Mouse (Mus musculus) yolk sac, embryonic 10.5 days (tissue): ENCODE data around the gene Cdc42ep4.

Experiments
- DNase-seq: peaks from one replicate; pipeline ENCODE4 v3.0.0-alpha.2; 2017; ENCODE audit warnings: low spot score

Gene Cdc42ep4

DNA sequence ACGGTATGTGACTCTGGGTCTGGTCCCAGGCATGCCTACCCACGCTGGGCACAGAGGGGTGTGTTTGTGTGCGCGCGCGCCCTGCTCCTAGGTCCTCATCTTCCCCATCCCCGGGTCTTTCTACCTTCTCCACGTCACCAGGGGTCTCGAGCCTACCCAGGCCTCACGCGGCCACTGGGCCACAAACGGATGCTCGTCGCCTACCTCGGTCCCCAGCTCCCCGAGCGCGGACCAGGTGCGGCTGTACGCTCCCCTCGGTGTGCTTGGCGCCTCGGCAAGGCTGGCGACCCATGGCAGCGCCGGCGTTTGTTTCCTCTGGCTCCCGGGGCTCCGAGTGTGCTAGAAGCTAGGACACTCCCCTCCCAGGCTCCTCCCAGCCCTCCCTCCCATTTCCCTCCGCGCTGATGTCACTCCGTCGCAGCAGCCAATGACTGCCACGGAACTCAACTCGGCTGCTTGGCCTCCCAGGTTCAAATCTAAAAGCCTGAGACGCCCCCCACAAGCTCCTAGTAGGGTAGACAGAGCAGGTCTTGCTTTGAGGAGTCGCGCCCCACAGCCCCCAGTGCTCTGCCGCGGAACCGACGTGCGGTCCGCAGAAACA is at the start of gene Cdc42ep4:
Cdc42ep4 (minus strand) TSS at position 398 of the 601 bp plus-strand sequence.
- DNase-seq: peak; percentile 96

DNA sequence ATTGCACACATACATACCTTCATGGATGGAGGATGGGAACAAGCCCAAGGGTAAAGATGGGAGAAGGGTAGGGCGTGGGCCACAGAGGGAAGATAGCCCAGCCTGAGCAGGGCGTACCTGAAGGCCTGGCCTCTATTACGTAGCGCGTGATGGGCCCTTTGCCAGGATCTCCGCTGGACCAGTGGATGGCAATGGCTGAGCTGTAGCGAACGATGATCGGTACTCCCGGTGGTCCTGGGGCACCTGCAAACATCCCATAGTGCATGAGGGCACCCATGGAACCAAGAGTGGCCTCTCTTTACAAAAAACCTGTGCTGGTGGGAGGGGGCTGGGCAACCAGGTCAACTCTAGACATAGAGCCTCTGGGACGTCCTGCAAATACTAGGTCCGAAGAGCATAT is 48.3 kb upstream of the Cdc42ep4 start:
- no peak for DNase-seq

- no peak for DNase-seq
These were observed 47.4 kb upstream of the Cdc42ep4 start for GRCm38 (mm10) chr11:113799041-113799447.

DNA sequence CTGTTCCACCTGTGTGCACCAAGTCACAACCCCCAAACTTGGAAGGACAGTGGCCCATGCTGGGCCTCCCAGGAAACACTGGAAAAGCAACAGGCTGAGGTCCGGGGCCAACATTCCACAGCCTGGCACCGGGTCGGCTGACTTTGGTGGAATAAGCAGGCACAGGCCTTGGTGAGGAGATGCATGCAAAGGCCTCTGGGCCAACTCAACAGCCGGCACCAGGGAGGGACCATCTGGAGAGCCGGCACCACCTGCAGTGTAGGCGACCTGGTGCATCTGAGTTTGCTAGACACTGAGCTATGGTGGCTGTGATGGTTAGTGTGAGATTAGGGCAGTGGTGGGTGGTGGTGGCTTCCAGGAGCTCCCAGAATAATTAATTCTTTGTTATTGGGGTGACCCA is 46.3 kb upstream of the Cdc42ep4 start:
- no peak for DNase-seq

DNA sequence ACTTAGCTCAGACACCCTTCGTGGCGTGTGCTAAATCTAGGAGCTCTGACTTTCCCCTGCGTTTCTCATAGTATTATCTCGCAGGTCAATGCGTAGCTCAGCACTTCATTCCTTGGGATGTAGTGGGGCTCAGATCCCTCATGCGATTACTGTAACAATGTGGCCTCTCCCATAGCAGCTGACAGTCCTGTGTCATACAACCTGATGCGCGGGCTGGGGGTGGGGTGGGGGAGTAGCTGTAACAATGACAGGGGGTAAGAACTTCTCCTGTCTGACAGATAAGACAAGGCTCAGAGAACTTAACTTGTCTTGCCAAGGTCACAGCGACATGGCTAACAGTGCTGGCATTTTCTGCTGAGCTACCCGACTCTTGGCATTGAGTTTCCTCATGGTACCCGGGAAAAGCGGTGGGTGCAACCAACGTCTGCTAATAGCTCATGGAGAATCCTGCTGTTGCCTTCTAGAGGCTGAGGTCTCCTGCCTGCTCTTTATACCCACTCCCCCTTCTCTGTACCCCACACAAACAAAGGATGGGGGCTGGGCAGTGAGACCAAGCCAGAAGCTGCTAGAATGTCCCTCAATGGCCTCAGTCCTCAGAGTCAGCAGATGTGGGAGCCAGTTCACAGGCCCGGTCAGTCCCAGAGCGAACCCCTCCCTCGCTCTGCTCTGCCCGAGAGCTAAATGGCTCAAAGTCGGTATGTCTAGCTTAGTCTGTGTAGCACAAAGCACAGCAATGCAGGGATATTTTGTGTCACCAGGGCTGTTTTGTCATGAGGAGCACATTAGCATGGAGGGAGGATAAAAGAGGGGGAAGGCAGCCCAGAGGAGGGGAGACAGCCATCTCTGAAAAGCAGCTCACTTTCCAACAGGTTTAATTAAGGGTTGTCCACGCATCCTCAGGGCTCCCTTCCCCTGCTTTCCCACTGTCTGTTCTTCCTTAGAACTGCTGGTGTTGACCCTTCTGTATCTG is 45.6 kb upstream of the Cdc42ep4 start:
- no peak for DNase-seq

- no peak for DNase-seq
These were observed 44.2 kb upstream of the Cdc42ep4 start for GRCm38 (mm10) chr11:113795846-113796245.

DNA sequence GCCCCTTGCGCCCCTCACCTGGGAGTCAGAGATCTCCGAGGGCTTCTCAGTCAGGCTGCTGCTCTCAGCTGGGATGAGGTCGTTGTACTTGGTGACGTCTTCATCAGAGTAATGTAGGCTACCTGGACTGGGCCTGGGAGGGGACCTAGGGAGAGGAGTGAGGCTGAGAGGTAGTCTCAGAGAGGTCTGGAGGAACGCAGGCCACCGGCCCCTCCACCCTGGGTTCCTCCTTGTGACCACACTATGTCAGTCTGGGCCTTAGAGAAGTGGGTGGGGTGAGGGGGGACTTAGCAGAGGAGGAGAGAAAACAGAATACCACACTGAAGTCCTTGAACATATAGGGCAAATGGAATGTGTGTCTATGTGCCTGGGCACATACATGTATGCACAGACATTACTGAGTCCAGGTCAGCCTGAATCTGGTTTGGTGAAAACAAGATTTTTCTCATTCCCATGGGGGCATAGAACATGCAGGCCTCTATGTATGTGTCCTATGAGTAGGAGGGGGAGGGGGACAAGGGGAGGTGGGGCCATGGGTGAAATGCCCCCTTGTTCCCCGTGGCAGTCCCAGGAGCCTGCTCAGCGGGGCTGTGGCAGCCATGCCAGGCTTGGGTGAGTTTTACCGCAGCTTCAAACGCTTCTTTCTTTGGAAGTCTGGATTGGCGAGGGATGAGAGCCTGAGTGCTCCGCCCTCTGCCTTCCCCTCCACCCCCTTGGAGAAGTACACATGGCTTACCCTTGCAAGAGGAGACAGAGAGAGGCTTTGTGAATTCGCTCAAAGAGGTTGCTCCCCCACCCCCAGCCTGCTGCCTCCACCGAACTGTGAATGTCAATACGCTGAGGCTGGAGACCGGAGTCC is 39.9 kb upstream of the Cdc42ep4 start:
- DNase-seq: no peak

- DNase-seq: no peak
These were observed 37.4 kb upstream of the Cdc42ep4 start for GRCm38 (mm10) chr11:113789101-113789500.

DNA sequence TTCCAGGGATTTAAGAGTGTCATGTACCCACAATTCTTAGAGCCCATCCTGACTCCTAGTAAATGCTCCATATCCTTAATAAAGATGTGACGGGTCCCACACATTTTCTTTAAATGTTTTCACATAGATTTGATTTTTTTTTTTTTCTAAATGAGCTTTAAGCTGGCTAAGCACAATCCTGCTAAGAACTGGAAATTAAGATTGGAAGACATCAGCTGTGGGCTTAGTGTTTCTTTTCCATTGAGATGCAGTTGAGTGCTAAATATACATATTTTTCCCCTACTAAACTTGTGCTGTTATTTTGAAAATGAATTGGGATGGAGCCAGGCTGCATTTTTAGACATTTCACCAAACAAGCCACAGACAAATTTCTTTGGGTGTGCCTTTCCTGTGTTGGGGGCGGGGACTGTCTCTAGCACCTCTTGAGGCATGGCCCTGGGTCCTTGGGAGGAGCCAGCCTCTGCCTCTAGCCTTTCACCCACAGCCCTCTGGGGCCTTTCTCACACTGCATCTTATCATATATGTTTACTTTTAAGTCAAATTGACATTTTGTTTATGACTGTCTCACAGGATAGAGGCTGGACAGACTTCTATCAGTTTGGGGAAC is 36.6 kb upstream of the Cdc42ep4 start:
- DNase-seq: no peak

DNA sequence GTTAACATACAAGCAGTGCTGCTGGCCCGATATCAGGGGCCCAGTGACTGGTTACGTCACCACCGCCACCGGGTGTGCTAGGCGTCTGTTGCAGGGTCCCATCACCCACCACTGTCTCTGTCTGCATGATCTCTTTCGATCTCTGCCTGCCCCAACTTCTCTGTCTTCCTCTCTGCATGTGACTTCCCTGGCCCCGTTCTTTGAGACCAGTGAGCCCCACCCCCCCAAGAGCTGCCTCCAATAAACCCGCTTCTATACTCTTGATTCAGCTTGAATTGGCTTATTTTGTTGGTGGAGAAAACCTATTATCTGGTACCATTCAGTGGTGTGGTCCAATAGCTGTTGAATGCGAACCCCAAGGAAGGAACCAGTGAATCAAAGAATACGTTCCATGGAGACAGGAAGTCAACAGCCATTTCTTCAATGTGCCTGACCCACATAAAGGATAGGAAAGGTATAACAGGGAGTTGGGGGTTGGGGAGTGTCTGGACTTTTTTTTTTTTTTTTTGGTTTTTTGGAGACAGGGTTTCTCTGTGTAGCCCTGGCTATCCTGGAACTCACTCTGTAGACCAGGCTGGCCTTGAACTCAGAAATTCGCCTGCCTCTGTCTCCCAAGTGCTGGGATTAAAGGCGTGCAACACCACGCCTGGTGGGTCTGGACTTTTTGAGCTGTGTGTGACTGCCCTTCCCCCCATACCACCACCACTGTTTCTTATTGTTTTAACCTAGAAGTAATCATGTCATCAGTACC is 35.9 kb upstream of the Cdc42ep4 start:
- DNase-seq: no peak

DNA sequence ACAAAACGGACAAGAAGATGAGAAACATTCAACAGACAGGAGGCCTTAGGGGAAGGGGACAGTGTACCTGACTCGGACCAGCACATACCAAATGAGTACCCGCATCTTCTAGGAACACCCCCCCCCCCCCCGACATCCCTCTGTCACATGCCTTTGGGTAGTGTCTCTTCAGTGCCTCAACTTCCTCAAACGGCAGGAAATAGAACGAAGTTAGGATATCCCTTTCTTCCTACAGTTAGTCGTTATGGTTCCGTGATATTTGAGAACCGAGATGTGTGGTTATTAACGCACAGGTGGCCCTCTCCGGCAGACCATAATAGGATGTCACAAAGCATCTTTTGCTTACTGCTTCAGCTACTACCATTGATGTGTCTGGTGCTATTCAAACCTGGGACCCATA is 35.3 kb upstream of the Cdc42ep4 start:
- DNase-seq: no peak

DNA sequence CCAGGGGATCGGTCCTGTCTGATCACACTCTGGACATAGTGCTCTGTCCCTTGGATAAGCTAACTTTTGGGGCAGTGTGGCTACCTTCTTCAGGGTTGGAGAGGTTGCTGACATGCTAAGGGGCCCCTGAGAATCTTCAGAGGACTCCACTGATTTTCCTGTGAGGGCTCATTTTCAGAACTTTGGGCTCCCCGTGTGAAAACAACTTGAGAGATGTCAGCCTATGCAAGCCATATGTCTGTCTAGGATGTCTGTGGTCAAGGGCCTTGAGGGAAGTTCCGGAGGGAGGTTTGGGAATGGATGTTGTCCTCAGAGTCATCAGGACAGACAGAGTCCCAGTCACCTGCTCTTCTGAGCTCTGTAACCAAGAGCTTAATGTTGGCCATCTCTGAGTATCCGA is 34.7 kb upstream of the Cdc42ep4 start:
- DNase-seq: no peak

DNA sequence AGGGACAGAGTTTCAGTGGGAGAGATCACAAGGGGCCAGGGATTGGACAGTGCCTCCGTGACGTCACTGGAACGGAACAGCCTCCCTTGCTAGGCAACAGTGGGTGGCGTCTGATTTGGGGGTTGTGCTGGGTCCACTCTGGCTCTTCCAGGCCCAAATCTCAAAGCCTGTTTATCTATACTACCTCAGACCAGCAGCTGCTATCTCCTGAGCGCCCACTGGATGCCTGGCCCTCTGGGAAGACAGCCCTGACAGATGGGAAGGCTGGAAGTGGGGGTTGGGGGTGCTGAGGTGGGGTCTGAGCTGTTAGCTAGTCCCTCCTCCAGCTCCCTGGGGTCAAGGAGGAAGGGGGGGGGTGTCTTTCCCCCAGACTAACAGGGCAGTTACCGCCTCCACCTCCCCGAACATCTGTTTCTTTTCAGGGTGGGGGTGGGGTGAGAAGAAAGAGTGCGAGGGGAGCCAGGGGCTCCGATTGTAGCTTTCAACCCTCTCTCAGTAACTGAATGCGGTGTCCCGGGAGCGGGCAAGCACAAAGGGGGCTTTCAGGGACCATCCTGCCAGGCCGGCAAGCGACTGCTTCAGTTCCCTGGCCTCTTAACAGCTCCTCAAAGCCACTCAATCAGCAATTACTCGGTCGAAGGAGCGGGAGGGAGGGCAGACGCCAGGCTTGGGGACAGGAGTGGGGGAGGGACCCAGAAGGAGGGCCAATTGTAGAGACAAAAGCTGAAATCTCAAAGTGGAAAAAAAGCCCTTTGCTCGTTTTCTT is 33.9 kb upstream of the Cdc42ep4 start:
- peak; percentile 85 for DNase-seq

GRCm38 (mm10) chr11:113784656-113785396 is 33.1 kb upstream of the Cdc42ep4 start:
- DNase-seq: no peak

DNA sequence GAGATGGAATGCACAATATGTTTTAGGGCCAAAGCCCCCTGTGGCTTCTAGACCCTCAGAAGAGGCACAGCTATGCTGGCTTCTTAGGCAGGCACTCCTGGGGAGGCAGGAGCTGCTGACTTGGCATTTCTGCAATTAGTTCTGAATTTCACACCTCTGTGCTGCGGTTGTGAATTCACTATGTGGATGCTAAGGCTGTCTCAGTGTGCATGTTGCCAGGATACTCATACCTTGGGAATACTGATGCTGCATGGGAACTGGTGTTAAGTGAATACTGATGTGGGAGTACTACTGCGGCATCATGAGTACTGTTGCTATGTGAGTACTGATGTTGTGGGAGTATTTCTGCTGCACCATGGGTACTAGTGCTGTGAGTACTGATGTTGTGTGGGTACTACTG is 30.8 kb upstream of the Cdc42ep4 start:
- no peak for DNase-seq

DNA sequence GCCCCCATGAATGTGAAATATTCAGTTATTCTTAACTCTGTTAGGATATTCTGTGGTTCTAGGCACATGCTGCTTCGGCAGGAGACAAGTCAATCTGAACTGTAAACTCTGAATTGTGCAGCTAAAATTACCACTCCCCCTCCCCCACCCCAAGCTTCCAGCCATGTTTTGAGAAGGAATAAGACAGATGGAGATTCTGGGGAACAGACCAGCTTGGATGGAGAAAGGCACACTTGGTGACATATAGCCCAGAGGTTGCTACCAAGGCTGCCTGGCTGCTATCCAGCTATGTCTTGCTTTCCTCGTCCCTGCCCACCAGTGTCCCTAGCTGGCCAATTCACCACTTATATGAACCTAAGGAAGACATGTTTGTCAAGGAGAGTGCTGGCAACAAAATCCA is 30.3 kb upstream of the Cdc42ep4 start:
- no peak for DNase-seq

GRCm38 (mm10) chr11:113779680-113780041 is 28.0 kb upstream of the Cdc42ep4 start:
- no peak for DNase-seq

- DNase-seq: no peak
These were observed 27.3 kb upstream of the Cdc42ep4 start for GRCm38 (mm10) chr11:113778733-113779679.
